Mouse (Mus musculus) brain, embryonic 14.5 days (tissue): ENCODE results near the gene Ttc41. TPM values are rescaled to one million over a fixed set of nuclear protein-coding genes. Genes with fewer than 3 reads are reported as not detected.

ENCODE experiments used
- DNase-seq: peaks from one replicate; pipeline ENCODE4 v3.0.0-alpha.2; 2011; ENCODE audit warnings: low read depth
- CTCF ChIP-seq: fragments of 200-500 bp; IDR thresholded peaks from 2 replicates; pipeline ENCODE4 v1.5.1; 2012; ENCODE audit warnings: inconsistent platforms, mild to moderate bottlenecking, moderate library complexity, borderline replicate concordance; ENCODE audit not compliant: insufficient read depth, insufficient read length; ENCODE audit errors: extremely low read depth
- POLR2A ChIP-seq: fragments of 200-500 bp; IDR thresholded peaks from 2 replicates; pipeline ENCODE4 v1.6.1; 2012; ENCODE audit warnings: mild to moderate bottlenecking, inconsistent platforms, borderline replicate concordance; ENCODE audit not compliant: poor library complexity, insufficient read depth, insufficient read length, severe bottlenecking; ENCODE audit errors: extremely low read depth
- polyA plus RNA-seq: library from polyadenylated mRNA; depleted of rRNA; stranded (reverse); fragments of >200 nt; gene quantifications from 2 replicates; pipeline ENCODE4 v1.2.3, GENCODE M21; 2012

Ttc41 gene
- polyA plus RNA-seq, 1 experiment = 2.7 TPM

GRCm38 (mm10) chr10:86778398-86779116 lies 72.9 kb downstream of the Ttc41 start, which contains the start of gene Nt5dc3:
Nt5dc3 (plus strand) TSS chr10:86779005.
- peak; percentile 98 for DNase-seq
- TF ChIP-seq POLR2A = peak; percentile 73
- no peak for TF ChIP-seq CTCF

GRCm38 (mm10) chr10:86779117-86779755 lies 73.6 kb downstream of the Ttc41 start:
- peak; percentile 55 for DNase-seq
- TF ChIP-seq POLR2A (no peak), CTCF (no peak)

GRCm38 (mm10) chr10:86779816-86780500 lies 74.3 kb downstream of the Ttc41 start:
- TF ChIP-seq CTCF (no peak), POLR2A (no peak)
- no peak for DNase-seq

GRCm38 (mm10) chr10:86781641-86782040 lies 76.0 kb downstream of the Ttc41 start:
- TF ChIP-seq POLR2A (no peak), CTCF (no peak)
- DNase-seq = no peak

- no peak for TF ChIP-seq POLR2A
- no peak for TF ChIP-seq CTCF
- DNase-seq = no peak
These were observed 77.0 kb downstream of the Ttc41 start for GRCm38 (mm10) chr10:86782656-86783055.

- TF ChIP-seq POLR2A = no peak
- TF ChIP-seq CTCF = no peak
- no peak for DNase-seq
These were observed 78.0 kb downstream of the Ttc41 start for GRCm38 (mm10) chr10:86783561-86783960.

- TF ChIP-seq CTCF = no peak
- TF ChIP-seq POLR2A = no peak
These were observed 78.6 kb downstream of the Ttc41 start for GRCm38 (mm10) chr10:86784126-86784675.

GRCm38 (mm10) chr10:86785396-86785795 lies 79.8 kb downstream of the Ttc41 start:
- TF ChIP-seq POLR2A = no peak
- no peak for TF ChIP-seq CTCF
- DNase-seq = no peak

More at GRCm38 (mm10) chr10:86784126-86784675, 78.6 kb downstream of the Ttc41 start:
- no peak for DNase-seq

GRCm38 (mm10) chr10:86786083-86786482 lies 80.5 kb downstream of the Ttc41 start:
- DNase-seq = no peak
- TF ChIP-seq CTCF (no peak), POLR2A (no peak)

GRCm38 (mm10) chr10:86788193-86788592 lies 82.6 kb downstream of the Ttc41 start:
- no peak for TF ChIP-seq CTCF
- TF ChIP-seq POLR2A = no peak
- DNase-seq = peak; percentile 75

GRCm38 (mm10) chr10:86789146-86789672 lies 83.6 kb downstream of the Ttc41 start:
- DNase-seq = no peak
- TF ChIP-seq POLR2A = no peak
